Mouse (Mus musculus) midbrain, embryonic 10.5 days (tissue): Measurements from ENCODE around the gene Arhgap45. TPM values are rescaled to one million over a fixed set of nuclear protein-coding genes. Genes with fewer than 3 reads are reported as not detected.

ENCODE experiments used
- DNase-seq: peaks from one replicate; pipeline ENCODE4 v3.0.0-alpha.2; 2017; ENCODE audit warnings: low spot score
- H3K27ac ChIP-seq: fragments of 300-500 bp; sonication (generic); replicated peaks from 2 replicates; pipeline ENCODE4 v1.5.1; 2016; ENCODE audit warnings: mild to moderate bottlenecking
- H3K27me3 ChIP-seq: fragments of 300-500 bp; sonication (generic); 2 replicates; pipeline ENCODE4 v1.6.1; 2016; ENCODE audit warnings: low read depth, mild to moderate bottlenecking; ENCODE audit not compliant: poor library complexity, severe bottlenecking
- H3K36me3 ChIP-seq: fragments of 300-500 bp; sonication (generic); 2 replicates; pipeline ENCODE4 v1.6.1; 2016; ENCODE audit warnings: mild to moderate bottlenecking, moderate library complexity
- H3K4me1 ChIP-seq: fragments of 300-500 bp; sonication (generic); 2 replicates; pipeline ENCODE4 v1.6.1; 2016
- H3K4me3 ChIP-seq: fragments of 300-500 bp; sonication (generic); 2 replicates; pipeline ENCODE4 v1.5.1; 2016; ENCODE audit warnings: mild to moderate bottlenecking, moderate library complexity
- H3K9me3 ChIP-seq: fragments of 300-500 bp; sonication (generic); replicated peaks from 2 replicates; pipeline ENCODE4 v1.6.1; 2016; ENCODE audit warnings: mild to moderate bottlenecking
- WGBS: fragments of 180-500 bp; shearing (Covaris S2); methylation state at CpG from one replicate; pipeline ENCODE4 v1.1.7; 2016; 5-methylcytosine and 5-hydroxymethylcytosine counted together
- polyA plus RNA-seq: library from polyadenylated mRNA; unstranded; fragments of >200 nt; fragmentation: Nextera tagmentation; extraction: Ambion mirVana; gene quantifications from 2 replicates; pipeline ENCODE4 v1.2.1, GENCODE M21; 2016

The Arhgap45 gene
- polyA plus RNA-seq, 1 experiment from 2014 or later = 7.9 TPM

- Histone ChIP-seq H3K27ac (no peak overlapping the region), H3K27me3 (peaks cover 71% of the 10 kb centered on the region), H3K4me1 (peaks cover 17% of the 10 kb centered on the region), H3K4me3 (no peak overlapping the region), H3K36me3 (peaks cover 8% of the 10 kb centered on the region; the same call in 1 of the 2 replicates), H3K9me3 (no peaks in the 10 kb centered on the region)
- DNase-seq = no peak
- WGBS = 62% methylated on average over 9 of the region's 9 CpGs
Measured at GRCm38 (mm10) chr10:80003374-80004232, 12.8 kb upstream of the Arhgap45 start.

- peaks cover 65% of the 10 kb centered on the region for H3K27me3 ChIP-seq
- H3K4me1 ChIP-seq = peaks cover 16% of the 10 kb centered on the region
- H3K4me3 ChIP-seq = no peak overlapping the region
- no peak overlapping the region for H3K27ac ChIP-seq
- peaks cover 15% of the 10 kb centered on the region; the same call in 1 of the 2 replicates for H3K36me3 ChIP-seq
- no peak for DNase-seq
- H3K9me3 ChIP-seq = no peaks in the 10 kb centered on the region
- WGBS = 94% methylated on average over 8 of the region's 8 CpGs
Measured at GRCm38 (mm10) chr10:80004233-80004705, 12.2 kb upstream of the Arhgap45 start.

- Histone ChIP-seq H3K27me3 (peaks cover 61% of the 10 kb centered on the region), H3K4me1 (peaks cover 11% of the 10 kb centered on the region), H3K9me3 (peaks cover 23% of the 10 kb centered on the region), H3K27ac (no peak overlapping the region), H3K36me3 (peaks cover 43% of the 10 kb centered on the region), H3K4me3 (no peak overlapping the region)
- WGBS = 90% methylated on average over 6 of the region's 6 CpGs
- DNase-seq = no peak
Measured at GRCm38 (mm10) chr10:80011740-80012139, 4.7 kb upstream of the Arhgap45 start.

GRCm38 (mm10) chr10:80013609-80014008, 2.8 kb upstream of the Arhgap45 start:
- WGBS = 33% methylated on average over 25 of the region's 25 CpGs
- DNase-seq = no peak
- H3K27me3 ChIP-seq = peaks cover 69% of the 10 kb centered on the region

GRCm38 (mm10) chr10:80014484-80015290, 1.8 kb upstream of the Arhgap45 start:
- peaks cover 24% of the 10 kb centered on the region for H3K36me3 ChIP-seq

More at GRCm38 (mm10) chr10:80013609-80014008, 2.8 kb upstream of the Arhgap45 start:
- Histone ChIP-seq H3K36me3 (peaks cover 35% of the 10 kb centered on the region), H3K9me3 (peaks cover 23% of the 10 kb centered on the region), H3K4me3 (0 out of 2 replicates have a peak overlapping the region, but pooled peaks have one; percentile 3), H3K27ac (no peak overlapping the region), H3K4me1 (peaks cover 14% of the 10 kb centered on the region)

GRCm38 (mm10) chr10:80015583-80015982, 870 bp upstream of the Arhgap45 start:
- Histone ChIP-seq H3K4me1 (peaks cover 34% of the 10 kb centered on the region), H3K9me3 (peaks cover 13% of the 10 kb centered on the region), H3K36me3 (peaks cover 16% of the 10 kb centered on the region), H3K27me3 (peaks cover 89% of the 10 kb centered on the region), H3K4me3 (no peak overlapping the region), H3K27ac (no peak overlapping the region)
- no peak for DNase-seq
- 87% methylated on average over 10 of the region's 10 CpGs for WGBS

More at GRCm38 (mm10) chr10:80014484-80015290, 1.8 kb upstream of the Arhgap45 start:
- Histone ChIP-seq H3K27ac (no peak overlapping the region), H3K4me3 (no peak overlapping the region), H3K4me1 (peaks cover 25% of the 10 kb centered on the region), H3K9me3 (peaks cover 22% of the 10 kb centered on the region), H3K27me3 (peaks cover 80% of the 10 kb centered on the region)
- no peak for DNase-seq
- WGBS = 26% methylated on average over 28 of the region's 28 CpGs

- 89% methylated on average over 10 of the region's 10 CpGs for WGBS
- H3K4me3 ChIP-seq = no peak overlapping the region
- peaks cover 2% of the 10 kb centered on the region; the same call in 1 of the 2 replicates for H3K36me3 ChIP-seq
- no peak for DNase-seq
- no peaks in the 10 kb centered on the region for H3K9me3 ChIP-seq
- H3K27ac ChIP-seq = 0 out of 2 replicates have a peak overlapping the region, but pooled peaks have one; percentile 28
- peaks cover 35% of the 10 kb centered on the region for H3K4me1 ChIP-seq
- H3K27me3 ChIP-seq = peaks cover 89% of the 10 kb centered on the region
Measured at GRCm38 (mm10) chr10:80016931-80017330, 478 bp downstream of the Arhgap45 start.

GRCm38 (mm10) chr10:80017361-80017760, 908 bp downstream of the Arhgap45 start:
- no peaks in the 10 kb centered on the region for H3K9me3 ChIP-seq
- peaks cover 85% of the 10 kb centered on the region for H3K27me3 ChIP-seq
- 63% methylated on average over 3 of the region's 3 CpGs for WGBS
- H3K4me1 ChIP-seq = peaks cover 35% of the 10 kb centered on the region
- peaks cover 3% of the 10 kb centered on the region; the same call in 1 of the 2 replicates for H3K36me3 ChIP-seq
- no peak overlapping the region for H3K27ac ChIP-seq
- 0 out of 2 replicates have a peak overlapping the region, but pooled peaks have one; percentile 2 for H3K4me3 ChIP-seq
- DNase-seq = no peak

GRCm38 (mm10) chr10:80017771-80018170, 1.3 kb downstream of the Arhgap45 start:
- H3K4me3 ChIP-seq = 0 out of 2 replicates have a peak overlapping the region, but pooled peaks have one; percentile 2
- no peaks in the 10 kb centered on the region for H3K9me3 ChIP-seq
- peaks cover 81% of the 10 kb centered on the region for H3K27me3 ChIP-seq
- H3K4me1 ChIP-seq = peaks cover 35% of the 10 kb centered on the region
- WGBS = 82% methylated on average over 14 of the region's 14 CpGs
- DNase-seq = no peak
- H3K36me3 ChIP-seq = peaks cover 5% of the 10 kb centered on the region
- no peak overlapping the region for H3K27ac ChIP-seq

- peak overlapping the region; percentile 49 for H3K4me3 ChIP-seq
- WGBS = 6% methylated on average over 14 of the region's 15 CpGs
- peak overlapping the region; percentile 85 for H3K27ac ChIP-seq
- H3K27me3 ChIP-seq = peaks cover 71% of the 10 kb centered on the region
- peaks cover 35% of the 10 kb centered on the region for H3K4me1 ChIP-seq
- H3K36me3 ChIP-seq = peaks cover 7% of the 10 kb centered on the region
- H3K9me3 ChIP-seq = no peaks in the 10 kb centered on the region
- DNase-seq = peak; percentile 40
Measured at GRCm38 (mm10) chr10:80018739-80019297, 2.4 kb downstream of the Arhgap45 start.

GRCm38 (mm10) chr10:80019471-80020131, 3.1 kb downstream of the Arhgap45 start:
- peak; percentile 57 for DNase-seq
- 5% methylated on average over 20 of the region's 20 CpGs for WGBS
- H3K27ac ChIP-seq = peak overlapping the region; percentile 85

More at GRCm38 (mm10) chr10:80019471-80020131, 3.1 kb downstream of the Arhgap45 start:
- peaks cover 63% of the 10 kb centered on the region for H3K27me3 ChIP-seq
- no peaks in the 10 kb centered on the region for H3K9me3 ChIP-seq
- H3K36me3 ChIP-seq = peaks cover 7% of the 10 kb centered on the region
- H3K4me3 ChIP-seq = peak overlapping the region; percentile 49
- peaks cover 37% of the 10 kb centered on the region for H3K4me1 ChIP-seq
